Mouse (Mus musculus) spleen, adult 18-20 months (tissue): ENCODE measurements around the gene Adamts10.

Experiments used
- DNase-seq, 2 experiments: peaks; one replicate each; pipeline ENCODE4 v3.0.0; 2022; ENCODE audit warnings: mixed read lengths in 2 of 2

Adamts10 gene

GRCm38 (mm10) chr17:33523918-33524755 lies at the start of gene Adamts10:
Gene Adamts10, plus strand, starts transcription at chr17:33524204.
- peak; percentile 75 for DNase-seq

- DNase-seq: peak; percentile 19 to 21
Observed at GRCm38 (mm10) chr17:33484020-33484419, 40.0 kb upstream of the Adamts10 start.

- DNase-seq: no peak
Observed at GRCm38 (mm10) chr17:33487211-33487610, 36.8 kb upstream of the Adamts10 start.

GRCm38 (mm10) chr17:33487652-33488051 lies 36.4 kb upstream of the Adamts10 start:
- no peak for DNase-seq

GRCm38 (mm10) chr17:33491371-33491770 lies 32.6 kb upstream of the Adamts10 start:
- no peak for DNase-seq

GRCm38 (mm10) chr17:33493065-33493464 lies 30.9 kb upstream of the Adamts10 start:
- peak; percentile 15 to 34 for DNase-seq

- DNase-seq: no peak
Observed at GRCm38 (mm10) chr17:33494586-33494985, 29.4 kb upstream of the Adamts10 start.

- no peak for DNase-seq
Observed at GRCm38 (mm10) chr17:33498918-33499317, 25.1 kb upstream of the Adamts10 start.

- DNase-seq: no peak
Observed at GRCm38 (mm10) chr17:33508386-33508785, 15.6 kb upstream of the Adamts10 start.

GRCm38 (mm10) chr17:33510172-33510571 lies 13.8 kb upstream of the Adamts10 start:
- no peak for DNase-seq

GRCm38 (mm10) chr17:33512441-33513415 lies 11.3 kb upstream of the Adamts10 start:
- no peak for DNase-seq

GRCm38 (mm10) chr17:33513874-33514273 lies 10.1 kb upstream of the Adamts10 start:
- no peak for DNase-seq

GRCm38 (mm10) chr17:33520366-33520765 lies 3.6 kb upstream of the Adamts10 start:
- no peak for DNase-seq

- DNase-seq: no peak
Observed at GRCm38 (mm10) chr17:33523431-33523917, 530 bp upstream of the Adamts10 start.

- DNase-seq: peak in 1 of 2 experiments; percentile 10
Observed at GRCm38 (mm10) chr17:33524806-33525373, 886 bp downstream of the Adamts10 start.

- DNase-seq: no peak
Observed at GRCm38 (mm10) chr17:33526506-33526905, 2.5 kb downstream of the Adamts10 start.

- peak in 1 of 2 experiments; percentile 56 for DNase-seq
Observed at GRCm38 (mm10) chr17:33539106-33539675, 15.2 kb downstream of the Adamts10 start.

- DNase-seq: no peak
Observed at GRCm38 (mm10) chr17:33539878-33540277, 15.9 kb downstream of the Adamts10 start.

GRCm38 (mm10) chr17:33549212-33549611 lies 25.2 kb downstream of the Adamts10 start:
- DNase-seq: no peak

- no peak for DNase-seq
Observed at GRCm38 (mm10) chr17:33550388-33550787, 26.4 kb downstream of the Adamts10 start.

GRCm38 (mm10) chr17:33552113-33552512 lies 28.1 kb downstream of the Adamts10 start:
- no peak for DNase-seq

- DNase-seq: peak in 1 of 2 experiments; percentile 35
Observed at GRCm38 (mm10) chr17:33552964-33553363, 29.0 kb downstream of the Adamts10 start.
